12 mouse cellular contexts compared by ENCODE assay signal in genomic region chr15:63532337-63533055, GRCm38 (mm10).
DNase-seq lines count a peak whose midpoint lies in the region; ATAC-seq and TF ChIP-seq lines count a peak whose summit lies in the region.
"Had no signal": no experiment of that assay in that cellular context is flagged by ENCODE, and none has a peak within 500 bp of the region (broad histone marks: within the 10 kb centered on the region; RNA-seq: fewer than 3 reads in every experiment).

No protein-coding gene starts in this region.

- H3K4me3 ChIP-seq in lung, embryonic 16.5 days (ENCODE audit: low read length): no peak overlapping the region
- H3K4me3 ChIP-seq in lung, postnatal 0 days (ENCODE audit: low read depth, low read length): no peak overlapping the region
- no peak overlapping the region for H3K4me3 ChIP-seq in midbrain, embryonic 14.5 days (replicated peaks; ENCODE audit: low read depth, low read length)
- no peak overlapping the region for H3K4me3 ChIP-seq in heart, adult 2 months
- H3K4me3 ChIP-seq: megakaryocyte, embryonic 14.5 days; stomach, embryonic 15.5 days had no signal

- no peak for TF ChIP-seq EP300 in lung, postnatal 0 days (IDR thresholded peaks at IDR 0.05)
- no peak for TF ChIP-seq EP300 in heart, adult 2 months (IDR thresholded peaks at IDR 0.05; ENCODE audit: insufficient read depth, low read depth, low read length)

- TF ChIP-seq POLR2A in heart, adult 2 months (IDR thresholded peaks at IDR 0.05; ENCODE audit: insufficient read depth, low read depth, low read length): no peak

- H3K4me2 ChIP-seq in lung, embryonic 16.5 days (ENCODE audit: low read depth, low read length): peak overlapping the region; percentile 34
- no peak overlapping the region for H3K4me2 ChIP-seq in lung, postnatal 0 days (replicated peaks; ENCODE audit: low read depth, low read length)
- H3K4me2 ChIP-seq in midbrain, embryonic 14.5 days (ENCODE audit: low read length): peak overlapping the region; percentile 40
- H3K4me2 ChIP-seq: stomach, embryonic 15.5 days had no signal

- WGBS in lung, embryonic 16.5 days: 50% methylated on average over 12 of the region's 12 CpGs
- WGBS in lung, postnatal 0 days: 61% methylated on average over 12 of the region's 12 CpGs
- 13% methylated on average over 12 of the region's 12 CpGs for WGBS in midbrain, embryonic 14.5 days
- WGBS in heart, adult 2 months: 73% methylated on average over 12 of the region's 12 CpGs

- no peaks in the 10 kb centered on the region for H3K36me3 ChIP-seq in lung, embryonic 16.5 days (ENCODE audit: control insufficient read depth, insufficient read depth, low read length)
- no peaks in the 10 kb centered on the region for H3K36me3 ChIP-seq in lung, postnatal 0 days (ENCODE audit: insufficient read depth, low read length)
- H3K36me3 ChIP-seq in midbrain, embryonic 14.5 days (ENCODE audit: control insufficient read depth, insufficient read depth, low read length): no peaks in the 10 kb centered on the region
- H3K36me3 ChIP-seq in heart, adult 2 months (ENCODE audit: control insufficient read depth, insufficient read depth, low read length): no peaks in the 10 kb centered on the region
- H3K36me3 ChIP-seq: stomach, embryonic 15.5 days had no signal

- H3K9ac ChIP-seq in lung, embryonic 16.5 days (ENCODE audit: low read length): no peak overlapping the region
- no peak overlapping the region for H3K9ac ChIP-seq in lung, postnatal 0 days (replicated peaks; ENCODE audit: low read depth)
- no peak overlapping the region for H3K9ac ChIP-seq in midbrain, embryonic 14.5 days (replicated peaks; ENCODE audit: low read length)
- no peak overlapping the region for H3K9ac ChIP-seq in heart, adult 2 months (ENCODE audit: low read depth, low read length)
- H3K9ac ChIP-seq: stomach, embryonic 15.5 days had no signal

- no peak overlapping the region for H3K27ac ChIP-seq in lung, embryonic 16.5 days (ENCODE audit: low read length)
- H3K27ac ChIP-seq in lung, postnatal 0 days (ENCODE audit: low read length): no peak overlapping the region
- H3K27ac ChIP-seq in midbrain, embryonic 14.5 days (replicated peaks; ENCODE audit: low read depth, low read length): no peak overlapping the region
- no peak overlapping the region for H3K27ac ChIP-seq in heart, adult 2 months
- H3K27ac ChIP-seq: kidney, postnatal 0 days; stomach, embryonic 15.5 days had no signal

- intact Hi-C loops in heart, postnatal 14 days (cut with DNase I): no loop called here
- intact Hi-C loops in heart, adult 2 months (cut with DNase I): loop anchor here (10.0 kb wide), 1 partner anchor 248 kb away; no protein-coding TSS in a partner anchor

- H3K4me1 ChIP-seq in lung, embryonic 16.5 days (replicated peaks; ENCODE audit: control insufficient read depth, insufficient read depth, low read length): no peaks in the 10 kb centered on the region
- no peaks in the 10 kb centered on the region for H3K4me1 ChIP-seq in lung, postnatal 0 days (ENCODE audit: insufficient read depth, low read depth, low read length)
- H3K4me1 ChIP-seq in midbrain, embryonic 14.5 days (ENCODE audit: control insufficient read depth, insufficient read depth, low read length): no peaks in the 10 kb centered on the region; the same call in 1 of the 2 replicates
- no peaks in the 10 kb centered on the region for H3K4me1 ChIP-seq in heart, adult 2 months (ENCODE audit: control insufficient read depth, insufficient read depth, low read length)
- H3K4me1 ChIP-seq: stomach, embryonic 15.5 days had no signal

- no peak for TF ChIP-seq CTCF in lung, postnatal 0 days (IDR thresholded peaks at IDR 0.05)
- TF ChIP-seq CTCF in heart, adult 2 months (IDR thresholded peaks at IDR 0.05): no peak

- no peaks in the 10 kb centered on the region for H3K27me3 ChIP-seq in lung, embryonic 16.5 days (ENCODE audit: control insufficient read depth, insufficient read depth, low read depth, low read length)
- no peaks in the 10 kb centered on the region for H3K27me3 ChIP-seq in lung, postnatal 0 days (replicated peaks; ENCODE audit: insufficient read depth, low read length)
- H3K27me3 ChIP-seq in midbrain, embryonic 14.5 days (ENCODE audit: control insufficient read depth, insufficient read depth, low read length): no peaks in the 10 kb centered on the region
- no peaks in the 10 kb centered on the region for H3K27me3 ChIP-seq in heart, adult 2 months (ENCODE audit: control insufficient read depth, insufficient read depth, low read length)
- H3K27me3 ChIP-seq: CH12.LX; megakaryocyte, embryonic 14.5 days; stomach, embryonic 15.5 days had no signal

- H3K9me3 ChIP-seq in lung, embryonic 16.5 days (ENCODE audit: control insufficient read depth, low read length): no peaks in the 10 kb centered on the region
- no peaks in the 10 kb centered on the region for H3K9me3 ChIP-seq in lung, postnatal 0 days (ENCODE audit: low read length)
- no peaks in the 10 kb centered on the region for H3K9me3 ChIP-seq in midbrain, embryonic 14.5 days (ENCODE audit: control insufficient read depth, low read length)
- H3K9me3 ChIP-seq: megakaryocyte, embryonic 14.5 days; stomach, embryonic 15.5 days had no signal

- H3K79me2 ChIP-seq in heart, adult 2 months (replicated peaks; ENCODE audit: control insufficient read depth, insufficient read depth, low read length): no peaks in the 10 kb centered on the region

- ATAC-seq in lung, embryonic 16.5 days (ENCODE audit: low read depth): no peak
- no peak for ATAC-seq in lung, postnatal 0 days
- ATAC-seq in midbrain, embryonic 14.5 days (ENCODE audit: low FRiP score, low TSS enrichment): peak; percentile 77

- no peak for DNase-seq in lung, postnatal 0 days (ENCODE audit: low spot score)
- DNase-seq in layer of hippocampus, adult 18-20 months (ENCODE audit: low spot score in 2 of 2): peak; percentile 47 to 75
- DNase-seq in midbrain, embryonic 14.5 days: peak; percentile 81
- DNase-seq in heart, postnatal 14 days: no peak
- DNase-seq in c-Kit-positive CD71-positive TER-119-positive erythroid progenitor cells, embryonic 14.5 days (ENCODE audit: low spot score): no peak
- no peak for DNase-seq in heart, adult 2 months
- DNase-seq in kidney, adult 11 months: no peak

Comparison
In these comparisons a context has a peak if more than half of its experiments do, and no peak if none do; other contexts are left out.
1. DNase-seq: peak in layer of hippocampus, adult 18-20 months (2 of 2) and midbrain, embryonic 14.5 days (single experiment); none in lung, postnatal 0 days (single experiment), heart, postnatal 14 days (0 of 2), c-Kit-positive CD71-positive TER-119-positive erythroid progenitor cells, embryonic 14.5 days (single experiment), heart, adult 2 months (0 of 2) and kidney, adult 11 months (single experiment).